Mouse (Mus musculus) right cerebral cortex, adult 18-20 months (tissue): Measurements from ENCODE around the gene Spata7.
"Not testable (repeated sequence)": the region's sequence is repeated elsewhere in the genome, so short reads cannot be mapped to it uniquely, and the experiment has no call there.

ENCODE experiments used
- DNase-seq: peaks from one replicate; pipeline ENCODE4 v3.0.0; 2022; ENCODE audit warnings: mixed read lengths

The Spata7 gene

DNA sequence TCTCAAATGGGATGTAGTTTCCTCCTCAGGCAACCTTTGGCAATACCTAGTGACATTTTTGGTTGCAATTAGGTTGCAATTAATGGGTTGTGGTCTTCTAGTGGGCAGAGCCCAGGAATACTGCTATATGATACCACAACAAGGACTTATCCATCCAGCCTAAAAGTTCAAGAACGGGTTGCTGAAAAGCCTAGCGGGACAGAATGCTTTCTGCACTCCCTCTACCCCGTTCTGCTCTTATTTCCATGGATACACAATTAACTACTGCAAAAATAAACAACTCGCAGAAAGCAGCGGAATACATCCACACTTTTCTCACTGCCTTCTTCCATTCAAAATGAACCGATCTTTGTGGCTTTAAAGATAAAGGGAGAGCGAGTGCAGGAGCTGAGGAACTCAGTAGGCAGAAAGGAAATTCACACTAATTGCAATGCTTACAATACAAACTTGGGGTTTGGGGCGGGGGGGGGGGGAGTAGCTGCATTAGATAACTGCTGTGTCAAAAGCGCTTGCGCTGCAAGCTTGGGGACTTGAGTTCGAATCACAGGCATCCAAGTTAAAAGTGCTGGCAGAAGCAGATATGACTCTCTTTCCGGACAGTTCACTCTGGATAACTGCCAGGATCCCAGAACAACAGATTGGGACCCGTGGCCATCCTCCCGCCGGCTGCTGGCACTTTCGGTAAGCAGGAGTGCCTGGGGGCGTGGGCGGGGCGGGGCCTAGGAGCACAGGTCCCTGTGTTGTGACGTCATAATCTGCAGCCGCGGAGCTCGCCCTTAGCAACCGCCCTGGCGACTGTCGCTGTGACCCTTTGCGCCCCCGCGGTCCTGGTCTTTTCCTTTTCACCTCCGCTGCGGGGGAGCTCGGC lies at the start of gene Spata7:
TSS of gene Spata7 (plus strand) at position 766 of the 868 bp plus-strand sequence.
- peak; percentile 88 for DNase-seq

DNA sequence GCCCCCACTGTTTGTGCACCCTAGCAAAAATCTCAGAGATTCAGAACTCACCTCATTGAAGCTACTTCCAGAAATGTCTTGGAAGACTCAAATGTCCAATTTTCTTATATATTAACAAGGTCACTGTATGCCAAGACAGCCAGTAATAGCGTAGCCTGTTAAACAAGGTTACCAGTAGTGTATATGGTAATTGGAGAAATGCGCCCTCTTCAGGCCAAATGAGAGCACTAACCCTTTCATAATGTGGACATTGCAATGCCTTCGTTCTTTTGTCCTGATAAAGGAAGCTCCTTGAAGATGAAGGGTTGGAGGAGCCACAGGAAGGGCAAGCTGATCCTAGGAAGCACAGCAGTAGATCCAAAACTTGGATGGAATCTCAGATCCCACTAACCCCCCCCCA lies 42.7 kb upstream of the Spata7 start:
- DNase-seq: no peak

DNA sequence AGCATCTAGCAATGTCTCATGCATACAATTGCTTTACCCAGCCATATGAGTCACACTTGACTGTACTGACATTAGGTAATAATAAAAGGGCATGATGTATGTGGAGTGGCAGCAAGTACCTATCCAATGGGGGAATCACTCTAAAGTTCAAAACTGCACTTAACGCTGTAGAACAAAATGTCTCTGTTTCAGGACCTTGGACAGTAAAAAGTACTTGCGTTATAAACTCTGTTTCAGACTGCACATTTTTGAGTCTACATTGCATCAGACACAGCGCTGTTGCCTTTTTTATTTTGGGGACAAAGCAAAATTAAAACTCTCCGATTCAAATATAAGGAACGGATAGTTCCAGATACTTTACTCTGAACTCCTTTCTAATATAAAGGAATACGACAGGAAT lies 39.4 kb upstream of the Spata7 start:
- no peak for DNase-seq

DNA sequence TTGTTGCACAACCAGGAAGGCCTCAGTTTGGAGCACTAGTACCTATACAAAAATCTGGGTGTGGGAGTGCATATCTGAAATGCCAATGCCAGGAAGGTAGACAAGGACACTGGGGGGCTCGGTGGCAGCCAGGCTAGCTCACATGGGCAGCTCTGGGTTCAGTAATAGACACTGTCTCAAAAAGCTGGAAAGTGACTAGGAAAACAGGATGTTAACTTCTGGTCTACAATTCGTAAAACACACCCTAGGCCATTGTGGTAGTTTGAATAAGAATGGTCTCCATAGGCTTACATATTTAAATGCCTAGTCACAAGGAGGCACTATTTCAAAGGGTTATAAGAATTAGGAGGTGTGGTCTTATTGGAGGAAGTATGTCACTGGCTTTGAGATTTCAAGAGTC lies 36.9 kb upstream of the Spata7 start:
- no peak for DNase-seq

DNA sequence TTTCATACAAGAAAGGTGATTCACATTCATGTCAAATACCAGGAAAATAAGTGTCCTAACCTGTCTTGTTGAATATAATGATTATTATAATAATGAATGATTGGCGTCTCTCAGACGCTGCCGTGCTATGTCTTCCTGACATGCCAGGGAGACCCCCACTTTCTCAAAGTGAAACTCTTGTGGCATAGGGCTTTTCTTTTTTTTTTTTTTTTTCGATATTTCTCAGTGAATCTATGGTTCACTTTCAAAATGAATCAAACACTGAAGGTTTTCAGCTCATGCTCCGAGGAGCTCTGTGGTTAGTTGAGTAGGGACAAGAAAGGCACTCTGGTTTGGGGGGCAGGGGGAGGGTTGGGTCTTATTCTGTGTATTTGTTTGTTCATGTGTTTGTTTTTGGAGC lies 27.1 kb upstream of the Spata7 start:
- no peak for DNase-seq

DNA sequence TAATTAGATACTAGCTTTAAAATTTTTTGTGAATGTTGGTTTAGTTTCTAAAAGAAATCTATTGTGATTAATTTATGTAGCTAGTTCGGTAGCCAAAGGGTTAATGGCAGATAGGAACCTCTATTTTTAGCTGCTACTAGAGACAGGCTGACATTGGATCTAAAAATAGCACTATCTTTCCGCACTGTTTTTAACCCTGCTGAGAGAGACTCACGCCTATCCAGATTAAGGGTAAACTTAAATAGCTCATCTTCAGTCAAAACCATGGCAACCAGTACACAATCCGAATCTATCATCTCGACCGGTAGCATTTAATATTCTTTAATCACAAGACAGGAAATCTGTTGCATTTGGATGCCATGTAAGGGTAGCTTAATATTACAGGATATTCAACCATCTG lies 25.8 kb upstream of the Spata7 start:
- no peak for DNase-seq

DNA sequence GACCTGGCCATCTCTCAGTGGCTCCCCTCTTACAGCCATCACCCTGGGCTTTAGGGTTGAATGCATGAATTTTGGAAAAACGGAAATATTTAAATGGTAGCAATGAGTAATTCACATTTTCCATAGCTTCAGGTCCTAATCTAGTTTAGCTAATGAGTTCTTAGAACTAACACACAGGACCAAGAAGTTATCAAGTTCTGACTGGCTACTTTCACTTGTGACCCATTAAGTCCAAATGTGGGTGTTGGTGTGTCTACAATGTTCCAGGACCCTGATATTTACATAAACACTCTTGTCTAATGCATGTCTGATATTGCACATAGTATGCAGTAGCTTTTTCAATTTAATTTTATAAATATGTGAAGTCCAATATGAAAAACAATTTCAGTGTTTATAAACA lies 22.7 kb upstream of the Spata7 start:
- no peak for DNase-seq

DNA sequence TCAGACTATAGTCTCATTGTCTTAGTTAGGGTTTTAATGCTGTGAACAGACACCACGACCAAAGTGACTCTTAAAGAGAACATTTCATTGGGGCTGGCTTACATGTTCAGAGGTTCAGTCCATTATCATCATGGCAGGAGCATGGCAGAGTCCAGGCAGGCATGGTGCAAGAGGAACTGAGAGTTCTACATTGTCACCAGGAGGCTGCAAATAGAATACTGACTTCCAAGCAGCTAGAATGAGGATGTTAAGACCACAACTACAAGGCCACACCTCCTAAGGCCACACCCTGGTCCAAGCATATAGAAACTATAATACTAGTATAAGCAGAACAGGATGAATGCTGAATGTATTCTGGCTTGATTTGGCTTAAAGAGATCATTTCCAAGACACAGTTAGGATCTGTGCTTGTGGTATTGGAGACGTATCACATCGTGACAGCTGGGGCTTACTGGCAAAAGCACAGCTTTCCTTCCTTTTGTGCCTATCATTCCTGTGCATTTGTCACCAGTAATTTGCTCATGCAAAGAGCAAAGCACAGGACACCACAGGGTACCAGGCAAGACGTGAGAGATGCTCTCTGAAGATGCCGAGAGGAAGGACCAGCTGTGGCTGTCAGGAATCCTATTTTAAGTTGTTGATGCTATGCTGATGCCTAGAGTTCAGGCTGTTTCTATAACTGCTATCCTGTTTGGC lies 21.2 kb upstream of the Spata7 start:
- no peak for DNase-seq

DNA sequence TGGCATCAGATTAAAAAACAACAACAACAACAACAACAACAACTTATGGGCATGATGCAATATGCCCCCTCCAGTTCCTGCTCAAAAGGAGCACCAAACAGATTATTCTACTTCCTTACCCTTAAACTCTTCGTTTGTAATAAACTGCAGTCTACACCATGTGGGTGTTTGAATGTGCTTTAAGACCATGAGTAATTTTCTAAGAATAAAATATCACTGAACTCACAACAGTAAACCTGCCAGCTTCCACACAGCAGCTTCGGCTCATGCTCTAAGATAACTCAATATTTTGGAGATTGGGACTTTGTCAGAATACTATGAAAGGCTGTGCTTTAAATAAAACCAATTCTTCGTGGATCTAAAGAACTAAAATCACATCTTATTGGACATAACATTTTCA lies 17.6 kb upstream of the Spata7 start:
- no peak for DNase-seq

DNA sequence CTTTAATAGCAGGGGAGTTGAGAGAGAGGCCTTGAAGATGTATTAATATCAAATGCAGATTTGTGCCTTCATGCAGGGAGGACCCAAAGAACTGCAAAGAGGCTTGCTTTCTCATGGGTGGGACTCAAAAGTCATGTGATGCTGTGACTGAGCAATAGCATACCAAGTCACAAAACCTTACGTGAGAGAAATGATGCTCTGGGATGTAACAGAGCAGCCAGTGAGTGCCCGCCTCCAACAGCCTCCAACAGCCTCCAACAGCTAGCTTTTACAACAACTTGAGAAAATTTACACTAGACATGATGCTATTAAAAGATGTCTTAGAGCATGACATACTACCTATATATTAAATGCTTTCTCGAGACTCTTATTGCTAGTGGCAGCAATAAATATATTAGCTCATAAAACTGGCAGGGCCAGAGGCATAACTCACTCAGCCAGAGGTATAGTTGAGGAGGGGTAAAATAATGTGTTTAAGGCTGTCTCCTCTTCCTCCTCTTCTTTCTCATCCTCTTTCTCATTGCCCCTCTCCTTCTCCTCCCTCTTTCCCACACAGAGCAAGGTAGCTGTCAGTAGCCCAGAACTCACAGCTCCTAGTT lies 12.9 kb upstream of the Spata7 start:
- DNase-seq: no peak

DNA sequence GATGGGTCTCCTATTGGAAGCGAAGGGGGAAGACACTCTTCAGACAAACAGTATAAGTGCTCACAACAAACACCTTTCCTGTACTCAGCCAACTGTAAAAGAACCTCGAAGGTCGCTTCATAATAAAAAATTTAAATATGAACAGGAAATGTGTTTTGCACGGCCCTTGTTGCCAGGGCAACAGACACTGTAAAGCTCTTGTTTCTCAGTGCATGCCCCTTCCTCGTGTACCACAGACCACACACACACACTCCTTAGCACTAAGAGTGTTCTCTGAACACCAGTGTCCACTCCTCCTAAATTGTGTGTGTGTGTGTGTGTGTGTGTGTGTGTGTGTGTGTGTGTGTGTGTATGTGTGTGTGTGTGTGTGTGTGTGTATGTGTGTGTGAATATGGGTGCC lies 12.2 kb upstream of the Spata7 start:
- no peak for DNase-seq

DNA sequence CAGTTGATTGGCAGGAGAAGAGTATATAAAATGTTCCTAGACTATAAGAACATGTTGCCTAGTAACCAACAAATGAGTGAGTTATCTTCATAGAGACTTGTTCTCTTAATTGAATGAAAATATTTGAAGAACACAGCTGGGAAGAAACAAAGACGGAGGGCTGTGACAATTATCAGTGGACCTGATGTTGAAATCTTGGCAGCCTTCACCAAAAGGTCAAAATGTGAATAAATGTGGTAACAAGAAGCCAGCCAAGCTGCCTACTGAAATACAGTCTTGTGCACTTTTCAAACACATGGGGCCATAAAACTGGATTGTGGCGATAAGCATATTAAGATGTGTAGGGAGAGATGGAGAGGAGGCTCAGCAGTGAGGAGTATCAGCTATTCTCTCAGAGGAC lies 8.5 kb upstream of the Spata7 start:
- no peak for DNase-seq

DNA sequence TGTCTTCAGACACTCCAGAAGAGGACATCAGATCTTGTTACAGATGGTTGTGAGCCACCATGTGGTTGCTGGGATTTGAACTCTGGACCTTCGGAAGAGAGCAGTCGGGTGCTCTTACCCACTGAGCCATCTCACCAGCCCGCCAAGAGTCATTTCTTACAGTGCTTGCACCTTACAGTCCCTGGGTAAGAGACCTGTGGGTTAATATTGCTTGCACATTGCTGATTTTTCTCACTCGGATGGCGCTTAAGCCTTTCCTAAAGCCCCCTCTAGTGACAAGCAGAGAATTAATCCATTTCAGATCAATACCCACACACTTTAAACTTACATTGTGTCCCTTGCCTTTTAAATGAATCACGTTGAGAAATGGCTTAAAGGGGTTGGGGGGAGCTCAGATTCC lies 7.0 kb upstream of the Spata7 start:
- not testable (repeated sequence) for DNase-seq

DNA sequence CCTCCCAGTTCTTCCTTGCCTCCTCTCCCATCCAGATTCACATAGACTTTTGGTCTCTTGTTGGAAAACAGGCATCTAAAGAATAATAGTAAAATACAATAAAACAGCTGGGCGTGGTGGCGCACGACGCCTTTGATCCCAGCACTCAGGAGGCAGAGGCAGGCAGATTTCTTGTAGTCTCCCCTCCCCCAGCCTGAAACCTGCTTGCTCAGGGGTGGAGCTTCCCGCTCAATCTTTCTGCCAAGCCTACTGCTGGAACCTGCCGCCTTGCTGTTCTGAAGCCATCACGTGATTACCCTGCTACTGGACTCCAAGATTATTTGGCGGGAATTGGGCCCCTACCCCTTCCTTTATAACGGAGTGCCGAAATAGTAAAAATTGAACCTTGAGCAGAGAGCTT lies 4.7 kb upstream of the Spata7 start:
- DNase-seq: not testable (repeated sequence)

DNA sequence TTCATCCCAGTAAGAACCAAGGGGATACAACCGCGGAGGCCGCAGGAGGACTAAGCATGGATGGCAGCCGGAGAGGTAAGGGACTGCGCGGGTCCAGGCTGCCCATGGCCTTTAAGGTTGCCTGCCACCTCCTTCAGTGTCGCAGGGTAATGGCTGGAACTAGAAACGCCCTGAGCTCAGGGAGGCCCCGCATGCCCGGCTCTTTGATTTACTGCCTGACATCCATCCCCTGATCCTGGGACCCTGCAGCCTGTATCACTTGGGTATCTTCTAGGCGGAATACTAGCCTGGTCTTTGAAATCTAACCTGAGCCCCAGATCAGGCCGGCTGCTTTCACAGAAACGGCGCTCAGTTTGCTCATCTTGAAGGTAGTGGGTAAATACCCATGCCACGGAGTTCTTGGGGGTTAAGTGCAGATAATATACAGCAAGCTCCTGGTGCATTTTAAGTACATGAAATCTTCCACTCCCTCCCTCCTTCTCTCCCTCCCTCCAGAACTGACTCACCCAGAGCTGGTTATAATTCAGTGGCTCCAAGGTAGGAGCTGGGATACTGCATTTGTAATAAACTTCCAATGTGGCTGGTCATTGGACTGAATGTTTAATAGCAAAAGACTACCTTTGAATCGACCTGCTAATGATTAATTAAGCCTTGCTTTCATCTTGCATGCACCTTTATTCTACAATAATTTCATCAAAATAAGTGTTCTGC lies 458 bp downstream of the Spata7 start:
- DNase-seq: peak; percentile 20

DNA sequence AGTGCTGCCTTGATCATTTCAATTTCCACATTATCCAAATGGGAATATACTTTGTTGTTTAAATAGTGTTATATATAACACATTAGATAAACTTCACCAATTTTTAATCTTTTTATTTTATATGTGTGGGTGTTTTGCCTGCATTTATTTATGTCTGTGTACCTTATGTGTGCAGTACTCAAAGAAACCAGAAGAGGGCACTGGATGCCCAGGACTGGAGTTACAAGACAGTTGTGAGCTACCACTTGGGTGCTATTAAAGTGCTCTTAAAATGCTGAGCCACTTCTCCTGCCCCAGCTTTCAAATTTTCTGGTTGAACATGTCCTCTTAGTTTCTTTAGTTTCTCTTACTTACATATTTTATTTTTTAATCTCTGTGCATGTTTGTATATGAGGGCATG lies 16.9 kb downstream of the Spata7 start:
- DNase-seq: no peak

DNA sequence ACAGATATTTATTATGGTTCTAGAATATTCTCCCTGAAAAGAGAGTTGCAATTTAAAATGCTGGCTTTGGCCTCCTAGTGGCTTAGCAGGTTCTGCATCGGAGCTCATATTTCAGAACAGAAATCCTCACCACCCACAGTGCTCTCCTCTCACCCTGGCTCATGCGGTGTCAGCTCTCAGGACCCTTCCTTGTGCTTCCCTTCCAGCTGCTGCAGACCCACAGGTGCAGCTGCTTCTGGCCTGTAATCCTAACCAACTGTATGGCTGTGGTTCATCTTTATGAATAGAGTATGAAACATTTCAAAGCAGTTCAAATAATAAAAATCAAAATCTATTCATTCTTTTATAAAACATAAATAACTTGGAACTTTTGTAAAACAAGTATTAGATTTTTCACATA lies 28.9 kb downstream of the Spata7 start:
- DNase-seq: no peak

DNA sequence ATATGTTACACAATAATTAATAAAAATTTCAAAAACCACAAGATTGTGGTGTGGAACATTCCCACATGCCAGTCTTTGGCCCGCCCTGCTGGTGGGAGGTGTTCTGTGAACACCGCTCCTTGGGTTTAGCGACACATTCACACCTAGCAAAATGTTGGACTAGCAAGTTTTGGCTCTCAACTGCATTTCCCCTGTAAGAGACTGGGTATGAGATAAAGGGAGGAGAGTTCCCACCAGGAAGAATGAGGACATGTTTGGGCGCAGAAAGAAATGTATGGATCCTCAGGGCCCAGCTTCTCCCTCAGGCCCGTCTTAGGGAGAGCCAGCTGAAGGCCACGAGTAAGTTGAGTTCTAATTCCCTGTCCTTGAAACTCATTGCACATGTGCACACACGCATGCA lies 34.7 kb downstream of the Spata7 start:
- no peak for DNase-seq

DNA sequence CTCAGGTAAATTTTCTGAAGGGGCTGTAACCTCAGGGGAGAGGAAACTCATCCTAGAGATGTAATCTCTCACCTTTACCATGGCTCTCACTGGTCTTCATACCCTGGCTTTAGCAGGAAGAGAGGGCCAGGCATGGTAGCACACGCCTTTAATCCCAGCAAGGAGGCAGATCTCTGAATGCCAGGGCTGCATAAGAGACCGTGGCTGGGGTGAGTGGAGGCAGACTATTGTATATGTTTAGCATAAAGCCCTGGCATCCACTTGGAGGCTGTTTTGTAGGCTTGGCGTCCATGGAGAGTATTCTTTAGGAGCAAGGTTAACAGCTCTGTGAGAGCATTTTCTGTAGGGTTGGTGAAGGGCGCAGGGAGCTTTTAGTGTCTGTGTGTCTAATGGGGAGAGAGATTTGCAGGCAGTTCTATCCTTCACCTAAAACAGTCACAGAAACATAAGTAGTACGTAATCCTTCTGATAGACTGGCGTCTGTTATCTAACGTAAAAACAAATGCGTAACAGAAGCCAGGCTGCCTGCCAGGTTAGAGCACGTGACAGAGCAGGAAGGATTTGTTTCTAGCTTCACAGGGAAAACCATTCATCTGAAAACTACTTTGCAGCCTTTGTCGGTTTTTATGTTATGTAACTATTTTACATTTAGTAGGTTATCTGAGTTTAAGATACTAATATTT lies 40.3 kb downstream of the Spata7 start:
- peak; percentile 75 for DNase-seq

DNA sequence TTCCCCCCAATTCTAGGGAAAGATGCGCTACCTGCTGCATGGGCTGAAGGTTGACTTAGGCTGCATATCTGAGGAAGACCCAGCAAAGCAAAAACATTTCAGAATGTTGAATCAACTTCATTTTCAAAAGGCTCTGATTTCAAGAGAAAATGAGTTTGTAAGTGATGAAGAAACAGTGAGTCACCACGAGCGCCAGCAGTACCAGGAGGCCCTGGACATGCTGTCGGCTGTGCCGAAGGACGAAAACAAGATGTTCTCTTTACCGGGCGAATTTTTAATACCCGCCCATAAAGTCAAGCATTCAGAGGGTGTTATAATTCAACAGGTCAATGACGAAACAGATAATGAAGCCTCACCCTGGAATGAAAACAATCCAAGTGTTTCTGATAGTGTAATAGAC lies 41.1 kb downstream of the Spata7 start:
- DNase-seq: no peak

DNA sequence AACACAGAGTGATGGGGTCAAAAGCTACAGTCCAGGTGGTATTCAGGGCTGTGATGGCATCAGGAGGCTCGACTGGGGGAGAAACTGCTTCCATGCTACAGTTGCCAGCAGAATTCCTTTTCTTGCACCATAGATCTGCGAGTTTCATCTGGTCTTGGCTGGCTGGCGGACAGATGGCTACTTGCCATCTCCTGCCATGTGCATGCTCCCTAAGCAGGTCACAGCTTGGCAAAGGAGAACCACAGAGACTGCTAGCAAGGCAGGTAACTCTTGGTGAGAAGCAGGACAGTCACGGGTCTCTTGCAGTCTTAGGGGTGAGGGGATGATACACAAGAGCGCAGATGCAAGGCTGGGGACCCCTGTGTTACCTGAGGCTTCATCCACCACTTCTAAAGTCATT lies 41.9 kb downstream of the Spata7 start:
- DNase-seq: no peak

DNA sequence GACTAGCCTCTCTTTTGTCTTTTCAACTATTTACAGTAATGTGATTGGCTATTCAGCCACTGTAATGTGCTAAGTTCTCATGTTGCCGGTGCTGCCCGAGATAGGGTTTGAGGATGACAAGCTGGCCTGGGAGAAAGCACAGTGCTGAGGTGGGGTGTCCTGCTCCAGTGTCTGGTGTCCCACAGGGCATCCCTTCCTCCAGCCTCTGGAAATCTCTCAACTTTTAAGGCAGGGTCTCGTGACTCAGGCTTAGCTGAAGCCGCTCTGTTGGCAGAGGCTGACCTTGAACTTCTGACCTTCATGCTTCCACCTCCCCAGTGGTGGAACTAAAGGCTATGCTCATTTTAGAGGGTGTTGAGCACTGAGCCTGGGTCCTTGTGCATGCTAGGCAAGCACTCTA lies 42.5 kb downstream of the Spata7 start:
- no peak for DNase-seq

DNA sequence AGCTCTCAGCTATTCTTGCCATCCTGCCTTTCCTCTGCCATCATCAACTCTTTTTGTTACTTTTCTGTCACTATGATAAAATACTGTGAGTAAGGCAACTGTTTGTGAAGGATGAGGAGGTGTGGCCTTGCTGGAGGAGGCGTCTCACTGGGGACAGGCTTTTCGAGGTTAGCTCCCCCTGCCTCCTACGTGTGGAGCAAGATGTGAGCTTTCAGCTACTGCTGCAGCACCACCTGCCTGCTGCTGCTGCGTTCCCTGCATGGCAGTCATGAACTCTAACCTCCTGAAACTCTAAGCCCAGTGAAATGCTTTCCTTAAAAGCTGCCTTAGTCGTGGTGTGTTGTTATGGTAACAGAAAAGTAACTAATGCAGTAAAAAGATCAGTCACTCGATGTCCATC lies 45.9 kb downstream of the Spata7 start:
- DNase-seq: no peak
